Mouse (Mus musculus) liver, embryonic 16.5 days (tissue): Measurements from ENCODE around the gene St8sia1. TPM values are rescaled to one million over a fixed set of nuclear protein-coding genes. Genes with fewer than 3 reads are reported as not detected.

Experiments used
- ATAC-seq: fragments of 200-750 bp; cut with Nextera tagmentation; 2 replicates; pipeline ENCODE4 v1.8.0; 2017; ENCODE audit warnings: low read depth, mild to moderate bottlenecking, moderate number of reproducible peaks, moderate library complexity
- H3K27ac ChIP-seq: fragments of 300-500 bp; sonication (generic); 2 replicates; pipeline ENCODE4 v1.5.1; 2014; ENCODE audit warnings: mild to moderate bottlenecking, low read length
- H3K27me3 ChIP-seq: fragments of 300-500 bp; sonication (generic); 2 replicates; pipeline ENCODE4 v1.6.1; 2014; ENCODE audit warnings: low read depth, low read length, mixed read lengths; ENCODE audit not compliant: control insufficient read depth, insufficient read depth
- H3K36me3 ChIP-seq: fragments of 300-500 bp; sonication (generic); 2 replicates; pipeline ENCODE4 v1.6.1; 2014; ENCODE audit warnings: mild to moderate bottlenecking; ENCODE audit not compliant: control insufficient read depth, insufficient read depth
- H3K4me1 ChIP-seq: fragments of 300-500 bp; sonication (generic); 2 replicates; pipeline ENCODE4 v1.6.1; 2014; ENCODE audit warnings: low read depth, low read length, mixed read lengths; ENCODE audit not compliant: control insufficient read depth
- H3K4me2 ChIP-seq: fragments of 300-500 bp; sonication (generic); 2 replicates; pipeline ENCODE4 v1.6.1; 2014; ENCODE audit warnings: low read depth, low read length, mixed read lengths
- H3K4me3 ChIP-seq: fragments of 300-500 bp; sonication (generic); 2 replicates; pipeline ENCODE4 v1.5.1; 2014; ENCODE audit warnings: low read depth, mild to moderate bottlenecking, low read length
- H3K9ac ChIP-seq: fragments of 300-500 bp; sonication (generic); 2 replicates; pipeline ENCODE4 v1.6.1; 2014; ENCODE audit warnings: low read depth, low read length
- H3K9me3 ChIP-seq: fragments of 300-500 bp; sonication (generic); replicated peaks from 2 replicates; pipeline ENCODE4 v1.6.1; 2016; ENCODE audit warnings: low read length; ENCODE audit not compliant: control insufficient read depth
- WGBS: fragments of 180-500 bp; shearing (Covaris S2); extraction: QIAGEN DNeasy Blood & Tissue Kit; methylation state at CpG from one replicate; pipeline ENCODE4 v1.1.7; 2014; ENCODE audit not compliant: insufficient replicate concordance; 5-methylcytosine and 5-hydroxymethylcytosine counted together
- polyA plus RNA-seq: library from polyadenylated mRNA; unstranded; fragments of >200 nt; fragmentation: Nextera tagmentation; extraction: Ambion mirVana; gene quantifications from 2 replicates; pipeline ENCODE4 v1.2.1, GENCODE M21; 2015

Gene St8sia1
- polyA plus RNA-seq, 1 experiment from 2014 or later, result 0.05 TPM

- Histone ChIP-seq H3K9ac (no peak overlapping the region), H3K4me1 (no peaks in the 10 kb centered on the region), H3K27me3 (no peaks in the 10 kb centered on the region), H3K36me3 (no peaks in the 10 kb centered on the region), H3K9me3 (no peaks in the 10 kb centered on the region), H3K27ac (no peak overlapping the region), H3K4me3 (no peak overlapping the region), H3K4me2 (no peak overlapping the region)
- 69% methylated on average over 9 of the region's 9 CpGs for WGBS
- ATAC-seq, result no peak
These were observed 37.2 kb downstream of the St8sia1 start for GRCm38 (mm10) chr6:142926901-142927605.

- H3K27ac ChIP-seq, result no peak overlapping the region
- ATAC-seq, result no peak
- H3K4me2 ChIP-seq, result no peak overlapping the region
- H3K4me3 ChIP-seq, result no peak overlapping the region
- H3K4me1 ChIP-seq, result no peaks in the 10 kb centered on the region
- WGBS, result 75% methylated on average over 5 of the region's 5 CpGs
- no peaks in the 10 kb centered on the region for H3K27me3 ChIP-seq
- H3K36me3 ChIP-seq, result no peaks in the 10 kb centered on the region
- no peaks in the 10 kb centered on the region for H3K9me3 ChIP-seq
- no peak overlapping the region for H3K9ac ChIP-seq
These were observed 38.3 kb downstream of the St8sia1 start for GRCm38 (mm10) chr6:142925921-142926320.

- Histone ChIP-seq H3K9me3 (no peaks in the 10 kb centered on the region), H3K4me2 (no peak overlapping the region), H3K4me1 (no peaks in the 10 kb centered on the region), H3K36me3 (no peaks in the 10 kb centered on the region), H3K27ac (no peak overlapping the region), H3K27me3 (no peaks in the 10 kb centered on the region), H3K4me3 (no peak overlapping the region), H3K9ac (no peak overlapping the region)
- no peak for ATAC-seq
- 69% methylated on average over 3 of the region's 3 CpGs for WGBS
These were observed 38.9 kb downstream of the St8sia1 start for GRCm38 (mm10) chr6:142925374-142925773.

GRCm38 (mm10) chr6:142920901-142921300, 43.4 kb downstream of the St8sia1 start:
- Histone ChIP-seq H3K9me3 (no peaks in the 10 kb centered on the region), H3K36me3 (no peaks in the 10 kb centered on the region), H3K9ac (no peak overlapping the region), H3K4me3 (no peak overlapping the region), H3K27me3 (no peaks in the 10 kb centered on the region), H3K4me1 (no peaks in the 10 kb centered on the region), H3K4me2 (no peak overlapping the region), H3K27ac (no peak overlapping the region)
- 44% methylated on average over 5 of the region's 5 CpGs for WGBS
- ATAC-seq, result no peak

- ATAC-seq, result no peak
- Histone ChIP-seq H3K4me3 (no peak overlapping the region), H3K36me3 (no peaks in the 10 kb centered on the region), H3K9me3 (no peaks in the 10 kb centered on the region), H3K27me3 (no peaks in the 10 kb centered on the region), H3K4me1 (no peaks in the 10 kb centered on the region), H3K27ac (no peak overlapping the region), H3K4me2 (no peak overlapping the region), H3K9ac (no peak overlapping the region)
- WGBS, result 63% methylated on average over 6 of the region's 6 CpGs
These were observed 45.6 kb downstream of the St8sia1 start for GRCm38 (mm10) chr6:142918691-142919090.

GRCm38 (mm10) chr6:142917471-142917901, 46.8 kb downstream of the St8sia1 start:
- no peak for ATAC-seq
- Histone ChIP-seq H3K4me1 (no peaks in the 10 kb centered on the region), H3K4me2 (no peak overlapping the region), H3K9ac (no peak overlapping the region), H3K4me3 (no peak overlapping the region), H3K36me3 (no peaks in the 10 kb centered on the region), H3K27me3 (no peaks in the 10 kb centered on the region), H3K27ac (no peak overlapping the region), H3K9me3 (no peaks in the 10 kb centered on the region)
- 57% methylated on average over 13 of the region's 13 CpGs for WGBS

- Histone ChIP-seq H3K27me3 (no peaks in the 10 kb centered on the region), H3K9ac (no peak overlapping the region)
- ATAC-seq, result no peak
These were observed 47.8 kb downstream of the St8sia1 start for GRCm38 (mm10) chr6:142916271-142916941.

GRCm38 (mm10) chr6:142915464-142915863, 48.8 kb downstream of the St8sia1 start:
- H3K4me2 ChIP-seq, result no peak overlapping the region
- ATAC-seq, result no peak
- WGBS, result 25% methylated on average over 5 of the region's 5 CpGs
- no peak overlapping the region for H3K4me3 ChIP-seq
- no peaks in the 10 kb centered on the region for H3K9me3 ChIP-seq
- H3K36me3 ChIP-seq, result no peaks in the 10 kb centered on the region
- no peaks in the 10 kb centered on the region; the same call in none of the 2 replicates for H3K4me1 ChIP-seq
- no peaks in the 10 kb centered on the region for H3K27me3 ChIP-seq
- H3K27ac ChIP-seq, result no peak overlapping the region
- no peak overlapping the region for H3K9ac ChIP-seq

More at GRCm38 (mm10) chr6:142916271-142916941, 47.8 kb downstream of the St8sia1 start:
- Histone ChIP-seq H3K9me3 (no peaks in the 10 kb centered on the region), H3K4me2 (no peak overlapping the region), H3K27ac (no peak overlapping the region), H3K36me3 (no peaks in the 10 kb centered on the region), H3K4me1 (no peaks in the 10 kb centered on the region; the same call in 1 of the 2 replicates), H3K4me3 (no peak overlapping the region)
- 55% methylated on average over 11 of the region's 11 CpGs for WGBS

- Histone ChIP-seq H3K36me3 (no peaks in the 10 kb centered on the region), H3K4me3 (no peak overlapping the region), H3K4me2 (no peak overlapping the region), H3K27me3 (no peaks in the 10 kb centered on the region), H3K9ac (no peak overlapping the region), H3K9me3 (no peaks in the 10 kb centered on the region), H3K4me1 (no peaks in the 10 kb centered on the region; the same call in none of the 2 replicates), H3K27ac (no peak overlapping the region)
- no peak for ATAC-seq
- 63% methylated on average over 10 of the region's 10 CpGs for WGBS
These were observed 49.6 kb downstream of the St8sia1 start for GRCm38 (mm10) chr6:142914676-142915075.
